Mouse (Mus musculus): ENCODE results near the gene Lce1e. TPM values are rescaled to one million over a fixed set of nuclear protein-coding genes. Genes with fewer than 3 reads are reported as not detected.

The Lce1e gene
- polyA plus RNA-seq, 1 experiment from 2014 or later: not detected

Other genes with a start within 250 kb of the Lce1e start
- gene Sprr1a, start 223.2 kb downstream of the Lce1e start, polyA plus RNA-seq (2015; fragmentation: Nextera tagmentation; extraction: Ambion mirVana): 0.49 and 0.67 TPM in 2 replicates
- gene Sprr4, start 208.6 kb downstream of the Lce1e start, polyA plus RNA-seq (2015; fragmentation: Nextera tagmentation; extraction: Ambion mirVana): not detected in 2 replicates
- not detected in 2 replicates for gene 2310046K23Rik, start 174.6 kb downstream of the Lce1e start, polyA plus RNA-seq (2015; fragmentation: Nextera tagmentation; extraction: Ambion mirVana)
- not detected in 2 replicates for gene Ivl, start 135.3 kb downstream of the Lce1e start, polyA plus RNA-seq (2015; fragmentation: Nextera tagmentation; extraction: Ambion mirVana)
- not detected in 2 replicates for gene Smcp, start 120.1 kb downstream of the Lce1e start, polyA plus RNA-seq (2015; fragmentation: Nextera tagmentation; extraction: Ambion mirVana)
- gene 2210017I01Rik, start 101.6 kb downstream of the Lce1e start, polyA plus RNA-seq (2015; fragmentation: Nextera tagmentation; extraction: Ambion mirVana): not detected in 2 replicates
- gene Lce6a, start 87.4 kb downstream of the Lce1e start, polyA plus RNA-seq (2015; fragmentation: Nextera tagmentation; extraction: Ambion mirVana): not detected in 2 replicates
- not detected in 2 replicates for gene Lce1a1, start 60.8 kb downstream of the Lce1e start, polyA plus RNA-seq (2015; fragmentation: Nextera tagmentation; extraction: Ambion mirVana)
- not detected in 2 replicates for gene Lce1b, start 52.1 kb downstream of the Lce1e start, polyA plus RNA-seq (2015; fragmentation: Nextera tagmentation; extraction: Ambion mirVana)
- gene Lce1a2, start 38.8 kb downstream of the Lce1e start, polyA plus RNA-seq (2015; fragmentation: Nextera tagmentation; extraction: Ambion mirVana): not detected in 2 replicates
- not detected in 2 replicates for gene Lce1c, start 29.8 kb downstream of the Lce1e start, polyA plus RNA-seq (2015; fragmentation: Nextera tagmentation; extraction: Ambion mirVana)
- gene Lce1d, start 21.9 kb downstream of the Lce1e start, polyA plus RNA-seq (2015; fragmentation: Nextera tagmentation; extraction: Ambion mirVana): not detected in 2 replicates
- gene Lce1f, start 11.3 kb upstream of the Lce1e start, polyA plus RNA-seq (2015; fragmentation: Nextera tagmentation; extraction: Ambion mirVana): not detected in 2 replicates
- not detected in 2 replicates for gene Gm38119, start 30.0 kb upstream of the Lce1e start, polyA plus RNA-seq (2015; fragmentation: Nextera tagmentation; extraction: Ambion mirVana)
- gene Lce1g, start 43.3 kb upstream of the Lce1e start, polyA plus RNA-seq (2015; fragmentation: Nextera tagmentation; extraction: Ambion mirVana): not detected in 2 replicates
- gene Lce1h, start 56.0 kb upstream of the Lce1e start, polyA plus RNA-seq (2015; fragmentation: Nextera tagmentation; extraction: Ambion mirVana): not detected in 2 replicates
- not detected in 2 replicates for gene Lce1i, start 69.8 kb upstream of the Lce1e start, polyA plus RNA-seq (2015; fragmentation: Nextera tagmentation; extraction: Ambion mirVana)
- gene Lce1j, start 81.4 kb upstream of the Lce1e start, polyA plus RNA-seq (2015; fragmentation: Nextera tagmentation; extraction: Ambion mirVana): not detected in 2 replicates
- not detected in 2 replicates for gene Lce1k, start 98.8 kb upstream of the Lce1e start, polyA plus RNA-seq (2015; fragmentation: Nextera tagmentation; extraction: Ambion mirVana)
- gene Kprp, start 118.2 kb upstream of the Lce1e start, polyA plus RNA-seq (2015; fragmentation: Nextera tagmentation; extraction: Ambion mirVana): not detected in 2 replicates
- gene Lce1l, start 142.2 kb upstream of the Lce1e start, polyA plus RNA-seq (2015; fragmentation: Nextera tagmentation; extraction: Ambion mirVana): not detected in 2 replicates
- gene 2310050C09Rik, start 161.1 kb upstream of the Lce1e start, polyA plus RNA-seq (2015; fragmentation: Nextera tagmentation; extraction: Ambion mirVana): 0.13 TPM in 1 of 2 replicates, not detected in the other
- gene Lce3a, start 217.2 kb upstream of the Lce1e start, polyA plus RNA-seq (2015; fragmentation: Nextera tagmentation; extraction: Ambion mirVana): not detected in 2 replicates
- not detected in 2 replicates for gene Lce3b, start 223.9 kb upstream of the Lce1e start, polyA plus RNA-seq (2015; fragmentation: Nextera tagmentation; extraction: Ambion mirVana)
- 0.28 TPM in 1 of 2 replicates, not detected in the other for gene Lce3c, start 235.4 kb upstream of the Lce1e start, polyA plus RNA-seq (2015; fragmentation: Nextera tagmentation; extraction: Ambion mirVana)
- not detected in 2 replicates for gene Lce3d, start 248.3 kb upstream of the Lce1e start, polyA plus RNA-seq (2015; fragmentation: Nextera tagmentation; extraction: Ambion mirVana)

Data from limb, embryonic 13.5 days (tissue).